Mouse (Mus musculus) forebrain, embryonic 12.5 days (tissue): ENCODE measurements around the gene Lrguk. TPM values are rescaled to one million over a fixed set of nuclear protein-coding genes. Genes with fewer than 3 reads are reported as not detected.

Experiments used
- ATAC-seq: fragments of 200-750 bp; cut with Nextera tagmentation; 2 replicates; pipeline ENCODE4 v1.8.0; 2017; ENCODE audit warnings: moderate TSS enrichment; ENCODE audit not compliant: low FRiP score
- H3K27ac ChIP-seq: fragments of 300-500 bp; sonication (generic); 2 replicates; pipeline ENCODE4 v1.5.1; 2016; ENCODE audit warnings: mild to moderate bottlenecking
- H3K27me3 ChIP-seq: fragments of 300-500 bp; sonication (generic); 2 replicates; pipeline ENCODE4 v1.6.1; 2016; ENCODE audit warnings: mild to moderate bottlenecking
- H3K36me3 ChIP-seq: fragments of 300-500 bp; sonication (generic); replicated peaks from 2 replicates; pipeline ENCODE4 v1.6.1; 2016; ENCODE audit warnings: mild to moderate bottlenecking
- H3K4me1 ChIP-seq: fragments of 300-500 bp; sonication (generic); 2 replicates; pipeline ENCODE4 v1.6.1; 2016
- H3K4me2 ChIP-seq: fragments of 300-500 bp; sonication (generic); 2 replicates; pipeline ENCODE4 v1.6.1; 2016; ENCODE audit warnings: mild to moderate bottlenecking, moderate library complexity
- H3K4me3 ChIP-seq: fragments of 300-500 bp; sonication (generic); replicated peaks from 2 replicates; pipeline ENCODE4 v1.5.1; 2016; ENCODE audit warnings: mild to moderate bottlenecking
- H3K9ac ChIP-seq: fragments of 300-500 bp; sonication (generic); 2 replicates; pipeline ENCODE4 v1.6.1; 2016; ENCODE audit warnings: mild to moderate bottlenecking
- H3K9me3 ChIP-seq: fragments of 300-500 bp; sonication (generic); 2 replicates; pipeline ENCODE4 v1.6.1; 2016
- WGBS: fragments of 180-500 bp; shearing (Covaris S2); methylation state at CpG from one replicate; pipeline ENCODE4 v1.1.7; 2016; 5-methylcytosine and 5-hydroxymethylcytosine counted together
- polyA plus RNA-seq: library from polyadenylated mRNA; unstranded; fragments of >200 nt; fragmentation: Nextera tagmentation; extraction: Ambion mirVana; gene quantifications from 2 replicates; pipeline ENCODE4 v1.2.1, GENCODE M21; 2016

The Lrguk gene
- polyA plus RNA-seq, 1 experiment from 2014 or later = 0.98 TPM

GRCm38 (mm10) chr6:34116838-34117478 lies 87.7 kb downstream of the Lrguk start:
- H3K27ac ChIP-seq = no peak overlapping the region
- no peaks in the 10 kb centered on the region; the same call in 1 of the 2 replicates for H3K4me1 ChIP-seq
- H3K9ac ChIP-seq = no peak overlapping the region
- ATAC-seq = no peak
- H3K27me3 ChIP-seq = peaks cover 2% of the 10 kb centered on the region; the same call in 1 of the 2 replicates
- H3K4me2 ChIP-seq = no peak overlapping the region
- H3K9me3 ChIP-seq = no peaks in the 10 kb centered on the region
- WGBS = 95% methylated on average over 7 of the region's 7 CpGs
- H3K4me3 ChIP-seq = no peak overlapping the region
- H3K36me3 ChIP-seq = no peaks in the 10 kb centered on the region

GRCm38 (mm10) chr6:34124401-34124800 lies 95.2 kb downstream of the Lrguk start:
- no peak for ATAC-seq
- no peak overlapping the region for H3K27ac ChIP-seq
- H3K9ac ChIP-seq = no peak overlapping the region
- H3K4me2 ChIP-seq = no peak overlapping the region
- no peaks in the 10 kb centered on the region for H3K27me3 ChIP-seq
- no peak overlapping the region for H3K4me3 ChIP-seq
- no peaks in the 10 kb centered on the region for H3K4me1 ChIP-seq
- no peaks in the 10 kb centered on the region for H3K36me3 ChIP-seq
- WGBS = 96% methylated on average over 2 of the region's 2 CpGs
- no peaks in the 10 kb centered on the region for H3K9me3 ChIP-seq

GRCm38 (mm10) chr6:34129261-34129660 lies 100.0 kb downstream of the Lrguk start:
- H3K9ac ChIP-seq = no peak overlapping the region
- H3K9me3 ChIP-seq = no peaks in the 10 kb centered on the region
- H3K27me3 ChIP-seq = no peaks in the 10 kb centered on the region
- no peaks in the 10 kb centered on the region for H3K4me1 ChIP-seq
- no peak overlapping the region for H3K27ac ChIP-seq
- H3K36me3 ChIP-seq = no peaks in the 10 kb centered on the region
- H3K4me2 ChIP-seq = no peak overlapping the region
- H3K4me3 ChIP-seq = no peak overlapping the region
- no peak for ATAC-seq
- WGBS = 68% methylated on average over 2 of the region's 2 CpGs

DNA sequence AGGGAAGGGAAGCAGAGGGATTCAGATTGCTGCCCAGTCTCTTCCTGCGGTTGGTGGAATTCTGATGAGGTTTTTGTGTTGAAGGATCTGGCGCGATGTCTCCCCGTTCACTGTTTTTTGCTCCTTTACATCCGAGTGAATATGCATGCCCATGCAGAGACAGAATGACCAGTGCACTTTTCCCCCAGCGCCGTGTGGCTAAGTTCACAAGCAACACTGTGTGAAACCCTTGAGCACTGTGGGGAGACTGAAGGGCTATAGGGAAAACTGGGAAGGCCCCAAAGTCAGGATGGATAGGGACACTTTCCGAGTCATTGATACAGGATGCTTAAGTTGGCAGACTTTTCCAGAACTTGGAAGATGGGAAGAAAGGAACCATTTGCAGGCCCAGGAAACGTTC lies 103.1 kb downstream of the Lrguk start:
- H3K27ac ChIP-seq = no peak overlapping the region
- no peak overlapping the region for H3K4me2 ChIP-seq
- H3K4me3 ChIP-seq = no peak overlapping the region
- H3K27me3 ChIP-seq = no peaks in the 10 kb centered on the region
- no peaks in the 10 kb centered on the region for H3K9me3 ChIP-seq
- H3K9ac ChIP-seq = no peak overlapping the region
- 90% methylated on average over 9 of the region's 9 CpGs for WGBS
- ATAC-seq = no peak
- H3K4me1 ChIP-seq = no peaks in the 10 kb centered on the region
- H3K36me3 ChIP-seq = no peaks in the 10 kb centered on the region

DNA sequence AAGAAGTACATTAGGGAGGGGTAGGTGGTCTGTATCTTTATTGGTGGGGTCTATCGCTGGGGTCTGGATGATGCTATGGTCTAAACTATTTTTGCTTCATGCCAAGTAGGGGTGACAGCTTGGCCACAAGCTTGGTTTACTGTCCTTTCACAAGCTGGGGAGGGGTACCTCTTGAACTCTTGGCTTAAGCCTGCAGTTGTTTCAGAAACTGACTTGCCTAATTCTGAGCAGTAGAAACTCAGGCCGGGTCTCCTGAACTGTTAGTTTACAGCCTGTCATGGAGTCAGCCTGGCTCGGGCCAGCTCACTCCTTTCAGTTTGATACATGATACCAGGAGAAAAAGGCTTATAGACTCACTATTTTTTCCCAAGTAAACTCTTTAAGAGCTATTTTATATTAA lies 109.1 kb downstream of the Lrguk start:
- Histone ChIP-seq H3K4me3 (no peak overlapping the region), H3K27ac (no peak overlapping the region), H3K9me3 (no peaks in the 10 kb centered on the region), H3K4me1 (no peaks in the 10 kb centered on the region), H3K36me3 (no peaks in the 10 kb centered on the region), H3K9ac (no peak overlapping the region), H3K4me2 (no peak overlapping the region), H3K27me3 (no peaks in the 10 kb centered on the region)
- 89% methylated on average over 3 of the region's 3 CpGs for WGBS
- ATAC-seq = no peak

DNA sequence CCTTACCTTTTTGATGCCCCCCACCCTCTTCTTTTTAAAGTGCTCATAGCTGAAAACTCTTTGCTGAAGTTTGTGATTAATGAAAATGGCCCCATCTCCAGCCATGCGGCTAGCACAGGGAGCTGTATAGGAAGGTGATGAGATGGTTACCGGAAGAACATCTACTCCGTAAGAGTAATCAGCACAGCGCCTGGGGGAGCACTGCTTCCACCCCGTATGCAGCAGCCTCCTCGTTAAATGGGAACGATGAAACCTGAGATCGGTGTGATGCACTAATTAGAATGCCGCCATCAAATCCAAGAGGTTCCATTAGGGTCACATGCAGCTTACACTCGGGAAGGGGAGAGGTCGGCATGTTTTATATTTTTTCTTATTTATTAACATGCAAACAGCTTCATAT lies 113.7 kb downstream of the Lrguk start:
- H3K27ac ChIP-seq = no peak overlapping the region
- H3K4me3 ChIP-seq = no peak overlapping the region
- H3K9ac ChIP-seq = no peak overlapping the region
- WGBS = 62% methylated on average over 11 of the region's 11 CpGs
- no peak for ATAC-seq
- no peak overlapping the region for H3K4me2 ChIP-seq
- no peaks in the 10 kb centered on the region for H3K27me3 ChIP-seq
- 0 out of 2 replicates have a peak, but pooled peaks cover 4% of the 10 kb centered on the region for H3K9me3 ChIP-seq
- H3K4me1 ChIP-seq = no peaks in the 10 kb centered on the region
- no peaks in the 10 kb centered on the region for H3K36me3 ChIP-seq

DNA sequence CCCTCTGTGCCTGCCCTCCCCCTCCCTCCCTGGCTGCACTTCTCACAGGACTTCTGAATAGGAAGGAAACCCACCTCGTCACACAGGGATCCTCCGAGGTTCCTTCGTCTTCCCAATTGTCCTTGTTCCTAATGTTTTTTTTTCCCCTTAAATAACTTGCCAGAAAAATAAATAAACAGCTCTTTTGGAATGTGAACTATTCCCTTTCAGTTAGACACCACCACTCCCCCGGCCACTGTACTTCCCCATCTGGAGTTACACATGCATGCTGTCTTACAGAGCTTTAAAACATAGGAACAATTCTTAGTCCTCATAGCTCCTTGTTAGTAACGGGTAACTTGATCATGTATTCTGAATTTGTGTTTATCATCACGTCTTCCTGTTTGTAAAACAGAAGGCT lies 116.8 kb downstream of the Lrguk start:
- H3K4me1 ChIP-seq = no peaks in the 10 kb centered on the region
- no peak overlapping the region for H3K4me2 ChIP-seq
- H3K27ac ChIP-seq = no peak overlapping the region
- H3K9me3 ChIP-seq = 0 out of 2 replicates have a peak, but pooled peaks cover 4% of the 10 kb centered on the region
- H3K9ac ChIP-seq = no peak overlapping the region
- no peak for ATAC-seq
- no peaks in the 10 kb centered on the region for H3K27me3 ChIP-seq
- WGBS = 80% methylated on average over 6 of the region's 6 CpGs
- H3K4me3 ChIP-seq = no peak overlapping the region
- no peaks in the 10 kb centered on the region for H3K36me3 ChIP-seq

DNA sequence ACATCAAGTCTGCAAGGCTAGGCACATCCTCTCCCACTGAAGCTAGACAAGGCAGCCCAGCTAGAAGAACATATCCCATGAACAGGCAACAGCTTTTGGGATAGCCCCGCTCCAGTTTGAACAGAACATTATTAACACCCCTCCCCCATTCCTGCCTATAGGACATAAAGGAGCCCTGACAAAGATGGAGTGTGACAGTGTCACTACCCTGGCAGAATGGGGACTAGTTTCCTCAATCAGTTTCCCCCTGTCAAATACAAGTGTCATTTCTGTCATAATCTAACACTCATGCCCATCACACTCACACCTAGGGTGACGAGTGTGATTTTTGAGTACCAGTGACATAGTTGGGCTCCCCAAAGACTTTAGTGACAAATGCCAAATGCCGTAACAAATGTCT lies 118.8 kb downstream of the Lrguk start:
- Histone ChIP-seq H3K9me3 (0 out of 2 replicates have a peak, but pooled peaks cover 4% of the 10 kb centered on the region), H3K27ac (no peak overlapping the region), H3K4me2 (no peak overlapping the region), H3K4me1 (peaks cover 6% of the 10 kb centered on the region), H3K36me3 (no peaks in the 10 kb centered on the region), H3K4me3 (no peak overlapping the region), H3K27me3 (no peaks in the 10 kb centered on the region), H3K9ac (no peak overlapping the region)
- 91% methylated on average over 3 of the region's 3 CpGs for WGBS
- ATAC-seq = no peak

- peaks cover 12% of the 10 kb centered on the region for H3K4me1 ChIP-seq
- 0 out of 2 replicates have a peak, but pooled peaks cover 4% of the 10 kb centered on the region for H3K9me3 ChIP-seq
- no peak overlapping the region for H3K9ac ChIP-seq
- H3K27me3 ChIP-seq = no peaks in the 10 kb centered on the region
- 75% methylated on average over 7 of the region's 7 CpGs for WGBS
- H3K36me3 ChIP-seq = no peaks in the 10 kb centered on the region
- H3K4me2 ChIP-seq = no peak overlapping the region
- ATAC-seq = no peak
- no peak overlapping the region for H3K27ac ChIP-seq
- no peak overlapping the region for H3K4me3 ChIP-seq
Observed at GRCm38 (mm10) chr6:34148639-34149038, 119.4 kb downstream of the Lrguk start.

GRCm38 (mm10) chr6:34149066-34149465 lies 119.8 kb downstream of the Lrguk start:
- Histone ChIP-seq H3K4me1 (peaks cover 16% of the 10 kb centered on the region), H3K36me3 (no peaks in the 10 kb centered on the region), H3K9me3 (0 out of 2 replicates have a peak, but pooled peaks cover 4% of the 10 kb centered on the region), H3K27me3 (no peaks in the 10 kb centered on the region), H3K4me2 (no peak overlapping the region), H3K9ac (no peak overlapping the region), H3K27ac (no peak overlapping the region), H3K4me3 (no peak overlapping the region)
- 86% methylated on average over 9 of the region's 9 CpGs for WGBS
- no peak for ATAC-seq

- no peaks in the 10 kb centered on the region for H3K36me3 ChIP-seq
- H3K9ac ChIP-seq = no peak overlapping the region
- 0 out of 2 replicates have a peak, but pooled peaks cover 4% of the 10 kb centered on the region for H3K9me3 ChIP-seq
- H3K4me1 ChIP-seq = peaks cover 21% of the 10 kb centered on the region
- no peak overlapping the region for H3K27ac ChIP-seq
- no peaks in the 10 kb centered on the region for H3K27me3 ChIP-seq
- no peak for ATAC-seq
- WGBS = 82% methylated on average over 1 of the region's 1 CpGs
- no peak overlapping the region for H3K4me2 ChIP-seq
- no peak overlapping the region for H3K4me3 ChIP-seq
Observed at GRCm38 (mm10) chr6:34149821-34150220, 120.6 kb downstream of the Lrguk start.

- Histone ChIP-seq H3K9ac (no peak overlapping the region), H3K36me3 (peaks cover 18% of the 10 kb centered on the region), H3K27ac (peak overlapping the region; percentile 73), H3K4me3 (no peak overlapping the region), H3K4me1 (peaks cover 21% of the 10 kb centered on the region), H3K27me3 (no peaks in the 10 kb centered on the region), H3K9me3 (no peaks in the 10 kb centered on the region), H3K4me2 (no peak overlapping the region)
- WGBS = 47% methylated on average over 18 of the region's 18 CpGs
- ATAC-seq = peak; percentile 60; the same call in 1 of the 2 replicates
Observed at GRCm38 (mm10) chr6:34153069-34154052, 124.1 kb downstream of the Lrguk start.
